Mouse (Mus musculus): ENCODE measurements at regions not wholly inside any gene's neighbourhood (a gene's known extent, or its start where the extent isn't known, plus 50 kb on each side); places are given as distances from the start of the nearest gene placed in this dataset.

DNA sequence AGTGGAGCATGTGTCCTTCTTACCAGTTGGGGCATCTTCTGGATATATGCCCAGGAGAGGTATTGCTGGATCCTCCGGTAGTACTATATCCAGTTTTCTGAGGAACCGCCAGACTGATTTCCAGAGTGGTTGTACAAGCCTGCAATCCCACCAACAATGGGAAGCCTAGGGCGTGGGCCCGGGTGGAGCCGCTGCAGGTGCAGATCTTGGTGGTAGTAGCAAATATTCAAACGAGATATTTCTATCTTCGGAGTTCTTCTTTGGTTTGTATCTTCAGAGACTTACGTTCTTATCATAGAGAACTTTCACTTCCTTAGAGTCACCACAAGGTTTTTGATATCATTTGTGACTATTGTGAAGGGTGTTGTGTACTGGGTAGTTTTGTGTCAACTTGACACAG, 60.2 kb upstream of the Btbd35f28 start:
- peak in 1 of 2 experiments; percentile 6 for DNase-seq (ENCODE audit: extremely low spot score in 1 of 2, low spot score in 1 of 2)

All from frontal cortex, adult 2 months (tissue).